Mouse (Mus musculus) bone marrow, adult 2 months (tissue): ENCODE measurements around the gene Tmco4. TPM values are rescaled to one million over a fixed set of nuclear protein-coding genes. Genes with fewer than 3 reads are reported as not detected.
A peak's percentile ranks its signal among the peaks of the same experiment; 100 is the strongest.

Experiments used
- H3K27ac ChIP-seq: fragments of 200-500 bp; 2 replicates; pipeline ENCODE4 v1.5.1; 2012; ENCODE audit warnings: low read depth, mild to moderate bottlenecking, control low read depth, inconsistent platforms, low read length; ENCODE audit not compliant: control insufficient read depth, poor library complexity, insufficient read depth
- H3K4me1 ChIP-seq: fragments of 200-500 bp; 2 replicates; pipeline ENCODE4 v1.6.1; 2011; ENCODE audit warnings: low read length; ENCODE audit not compliant: control insufficient read depth, insufficient read depth
- H3K4me3 ChIP-seq: fragments of 200-500 bp; replicated peaks from 2 replicates; pipeline ENCODE3; 2011; ENCODE audit warnings: mild to moderate bottlenecking, low read depth, low read length, control low read depth; ENCODE audit not compliant: control insufficient read depth
- CTCF ChIP-seq: fragments of 200-500 bp; IDR thresholded peaks from 2 replicates; pipeline ENCODE4 v1.5.1; 2011; ENCODE audit warnings: low read length, control low read depth; ENCODE audit not compliant: control insufficient read depth, insufficient read depth
- POLR2A ChIP-seq: fragments of 200-500 bp; IDR thresholded peaks from 2 replicates; pipeline ENCODE4 v1.6.1; 2011; ENCODE audit warnings: low read depth, mild to moderate bottlenecking, control low read depth, low read length, borderline replicate concordance; ENCODE audit not compliant: control insufficient read depth
- WGBS: fragments of 180-500 bp; shearing (Covaris S2); methylation state at CpG from one replicate; pipeline ENCODE4 v1.1.7; 2018; 5-methylcytosine and 5-hydroxymethylcytosine counted together
- polyA plus RNA-seq: library from polyadenylated mRNA; stranded (reverse); fragments of >200 nt; gene quantifications from 2 replicates; pipeline ENCODE4 v1.2.4, GENCODE M21; 2011; ENCODE audit warnings: low replicate concordance; ENCODE audit not compliant: missing spikeins, insufficient read depth, insufficient read length

Gene Tmco4
- polyA plus RNA-seq, 1 experiment = 2.7 TPM

DNA sequence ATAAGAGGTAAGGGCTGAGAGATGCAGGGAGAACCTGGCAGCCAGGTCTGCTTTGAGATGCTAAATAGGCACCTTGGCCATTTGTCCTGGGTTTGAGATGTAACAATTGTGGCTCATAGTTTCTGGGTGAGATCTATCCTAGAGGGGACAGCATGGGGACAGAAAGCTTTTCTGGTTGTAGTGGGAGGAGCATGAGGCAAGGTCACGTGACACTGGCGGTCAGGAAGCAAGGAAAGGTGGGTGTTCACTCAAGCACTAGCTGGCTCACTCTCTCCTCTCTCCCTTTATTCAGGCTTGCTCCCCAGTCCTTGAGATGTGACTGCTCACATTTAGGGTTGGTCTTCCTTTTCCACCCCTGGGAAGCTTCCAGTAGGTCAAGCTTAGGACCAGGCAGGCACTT lies 28.3 kb downstream of the Tmco4 start:
- H3K4me3 ChIP-seq = no peak overlapping the region
- H3K27ac ChIP-seq = no peak overlapping the region
- TF ChIP-seq CTCF = no peak
- WGBS = 74% methylated on average over 2 of the region's 2 CpGs
- no peaks in the 10 kb centered on the region for H3K4me1 ChIP-seq

DNA sequence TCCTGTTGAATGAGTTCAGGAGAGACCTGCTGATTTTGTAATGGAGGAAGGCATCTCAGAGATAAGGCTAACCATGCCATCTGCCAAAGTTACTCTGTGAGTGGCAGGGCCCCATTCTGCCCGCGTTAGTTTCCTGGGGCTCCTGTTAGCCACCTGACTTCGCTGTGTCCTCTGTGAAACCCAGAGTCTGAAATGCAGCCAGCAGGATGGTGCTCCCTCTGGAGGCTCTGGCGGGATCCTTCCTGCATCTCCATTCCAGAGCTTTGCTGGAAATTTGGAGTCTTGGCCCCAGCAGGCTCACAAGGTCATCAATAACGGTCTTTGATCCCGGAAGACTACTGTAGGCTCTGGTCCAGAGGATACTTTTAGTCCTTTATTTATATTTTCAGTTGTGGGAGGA lies 28.7 kb downstream of the Tmco4 start:
- TF ChIP-seq CTCF = no peak
- TF ChIP-seq POLR2A = no peak
- 67% methylated on average over 6 of the region's 6 CpGs for WGBS

DNA sequence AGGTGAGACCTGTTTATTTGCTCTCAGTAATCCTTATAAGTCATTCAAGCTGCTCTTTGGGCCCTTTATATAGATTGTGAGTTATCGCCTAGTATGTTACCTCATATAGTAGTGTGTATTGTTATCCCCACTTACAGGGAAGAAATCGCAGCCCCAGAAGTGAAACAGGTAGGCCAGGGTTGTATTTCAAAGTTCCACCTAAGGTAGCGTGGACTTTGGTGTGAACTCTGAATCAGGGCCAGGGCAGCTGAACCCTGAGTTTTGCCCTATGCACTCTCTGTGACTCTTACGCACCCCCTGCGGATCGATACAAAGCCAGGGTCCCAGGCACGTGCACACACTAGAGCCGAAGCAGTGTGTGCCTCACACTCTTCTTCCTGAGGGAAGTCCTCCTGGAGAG lies 31.4 kb downstream of the Tmco4 start:
- H3K27ac ChIP-seq = no peak overlapping the region
- 89% methylated on average over 8 of the region's 8 CpGs for WGBS
- H3K4me3 ChIP-seq = no peak overlapping the region
- no peaks in the 10 kb centered on the region for H3K4me1 ChIP-seq
- TF ChIP-seq CTCF (no peak), POLR2A (no peak)

More for the DNA sequence above, 28.7 kb downstream of the Tmco4 start:
- Histone ChIP-seq H3K4me3 (no peak overlapping the region), H3K4me1 (no peaks in the 10 kb centered on the region), H3K27ac (no peak overlapping the region)

DNA sequence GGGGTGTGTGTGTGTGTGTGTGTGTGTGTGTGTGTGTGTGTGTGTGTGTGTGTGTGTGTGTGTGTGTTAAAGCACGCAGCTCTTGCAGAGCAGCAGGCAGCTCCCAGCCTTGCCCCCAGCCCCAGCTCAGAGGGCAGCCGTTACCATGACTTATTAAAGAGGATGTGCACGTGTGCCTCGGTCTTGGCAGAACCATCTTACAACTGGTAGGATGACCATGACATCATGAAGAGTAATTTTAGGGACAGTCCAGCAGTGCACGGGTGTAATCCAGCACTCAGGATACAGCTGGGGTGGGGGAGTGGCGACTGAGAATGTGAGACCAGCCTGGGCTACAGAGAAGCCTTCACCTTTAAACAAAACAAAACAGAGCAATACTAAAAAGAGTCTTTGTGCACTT lies 32.5 kb downstream of the Tmco4 start:
- H3K27ac ChIP-seq = no peak overlapping the region
- TF ChIP-seq CTCF (no peak), POLR2A (no peak)
- WGBS = 78% methylated on average over 6 of the region's 6 CpGs
- no peaks in the 10 kb centered on the region for H3K4me1 ChIP-seq
- no peak overlapping the region for H3K4me3 ChIP-seq

DNA sequence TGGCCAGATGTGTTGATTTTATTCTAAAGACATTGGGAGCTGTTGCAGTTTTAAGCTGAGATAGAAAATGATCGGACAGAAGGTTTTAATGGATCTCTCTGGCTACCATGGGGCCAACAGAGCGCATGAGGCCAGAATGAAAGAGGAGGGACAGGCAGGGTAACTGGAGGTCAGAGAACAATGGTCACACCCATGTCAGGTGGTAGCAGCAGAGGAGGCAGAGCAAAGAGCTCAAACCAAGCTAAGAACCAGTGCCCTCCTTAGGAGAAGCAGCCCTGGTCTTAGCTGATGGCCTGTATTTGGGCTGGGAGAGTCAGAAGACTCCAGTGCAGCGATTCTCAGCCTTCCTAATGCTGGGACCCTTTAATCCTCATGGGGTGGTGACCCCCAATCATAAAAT lies 34.7 kb downstream of the Tmco4 start:
- no peak overlapping the region for H3K27ac ChIP-seq

DNA sequence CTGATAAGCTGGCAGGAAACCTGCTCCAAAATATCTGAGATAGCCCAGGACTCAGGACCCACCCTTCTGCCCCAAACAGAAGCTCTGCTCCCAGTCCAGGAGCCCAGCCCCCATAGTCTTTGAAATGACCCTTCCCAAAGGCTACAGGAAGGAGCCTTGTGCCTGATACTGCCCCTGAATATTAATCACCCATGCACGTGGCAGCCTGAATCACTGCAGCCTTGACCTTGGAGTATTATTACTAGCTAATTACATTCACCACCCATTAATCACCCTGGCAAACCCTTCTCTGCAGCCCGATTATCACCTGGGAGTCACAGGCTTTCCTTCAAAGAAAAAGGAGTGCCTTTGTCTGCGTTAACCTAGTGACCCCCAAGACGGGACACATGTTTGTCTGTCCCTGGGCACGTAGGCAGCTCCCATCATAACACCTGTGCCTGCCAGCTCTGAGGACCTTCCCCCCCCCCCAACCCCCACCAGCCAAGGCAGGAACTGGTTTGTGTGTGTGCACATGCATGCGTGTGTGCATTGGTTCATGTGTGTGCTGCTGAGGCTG lies 35.4 kb downstream of the Tmco4 start:
- Histone ChIP-seq H3K4me3 (no peak overlapping the region), H3K27ac (no peak overlapping the region), H3K4me1 (no peaks in the 10 kb centered on the region)
- TF ChIP-seq POLR2A (no peak), CTCF (no peak)
- 79% methylated on average over 6 of the region's 6 CpGs for WGBS

More for the DNA sequence above, 34.7 kb downstream of the Tmco4 start:
- 83% methylated on average over 3 of the region's 3 CpGs for WGBS
- TF ChIP-seq POLR2A (no peak), CTCF (no peak)
- no peak overlapping the region for H3K4me3 ChIP-seq
- no peaks in the 10 kb centered on the region for H3K4me1 ChIP-seq

DNA sequence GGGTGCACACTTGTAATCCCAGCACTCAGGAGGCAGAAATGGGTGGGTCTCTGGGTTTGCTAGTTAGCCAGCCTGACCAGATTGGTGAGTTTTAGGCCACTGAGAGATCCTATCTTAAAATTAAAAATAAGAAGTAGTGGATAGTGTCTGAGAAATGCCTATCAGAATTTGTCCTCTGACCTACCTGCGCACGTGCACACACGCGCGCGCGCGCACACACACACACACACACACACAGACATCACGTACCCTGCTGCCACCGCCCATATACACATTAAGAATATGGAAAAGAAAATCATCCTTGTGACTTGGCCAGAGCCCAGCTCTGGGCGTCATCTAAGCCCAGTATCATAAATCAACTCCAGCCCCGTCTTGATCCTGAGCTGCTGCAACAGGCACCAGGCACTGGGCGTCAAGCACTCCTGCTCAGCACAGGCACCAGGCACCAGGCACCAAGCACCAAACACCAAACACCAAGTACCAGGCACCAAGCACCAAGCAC lies 38.6 kb downstream of the Tmco4 start:
- Histone ChIP-seq H3K4me3 (no peak overlapping the region), H3K27ac (no peak overlapping the region), H3K4me1 (no peaks in the 10 kb centered on the region)
- TF ChIP-seq POLR2A = no peak
- no peak for TF ChIP-seq CTCF
- WGBS = 91% methylated on average over 13 of the region's 13 CpGs

DNA sequence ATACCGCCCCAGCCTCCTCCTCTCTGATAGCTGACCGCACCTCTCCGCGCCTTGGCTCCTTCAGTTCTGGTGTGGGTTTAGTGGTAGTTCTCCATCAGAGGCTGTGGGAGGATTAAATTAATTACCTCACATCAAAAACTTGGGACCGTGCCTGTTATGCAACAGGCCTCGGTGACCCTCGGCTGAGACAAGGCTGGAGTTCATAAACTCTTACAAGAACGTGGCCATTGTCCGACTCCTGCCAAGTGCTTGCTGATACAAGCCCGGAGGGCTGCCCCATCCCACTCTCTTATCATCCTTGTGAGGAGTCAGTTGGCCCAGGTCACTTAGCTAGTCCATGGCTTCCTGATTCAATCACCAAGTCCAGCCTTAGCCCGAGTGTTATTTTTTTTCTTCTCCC lies 40.6 kb downstream of the Tmco4 start:
- Histone ChIP-seq H3K4me1 (no peaks in the 10 kb centered on the region), H3K4me3 (no peak overlapping the region), H3K27ac (no peak overlapping the region)
- 88% methylated on average over 11 of the region's 11 CpGs for WGBS
- TF ChIP-seq CTCF (no peak), POLR2A (no peak)

DNA sequence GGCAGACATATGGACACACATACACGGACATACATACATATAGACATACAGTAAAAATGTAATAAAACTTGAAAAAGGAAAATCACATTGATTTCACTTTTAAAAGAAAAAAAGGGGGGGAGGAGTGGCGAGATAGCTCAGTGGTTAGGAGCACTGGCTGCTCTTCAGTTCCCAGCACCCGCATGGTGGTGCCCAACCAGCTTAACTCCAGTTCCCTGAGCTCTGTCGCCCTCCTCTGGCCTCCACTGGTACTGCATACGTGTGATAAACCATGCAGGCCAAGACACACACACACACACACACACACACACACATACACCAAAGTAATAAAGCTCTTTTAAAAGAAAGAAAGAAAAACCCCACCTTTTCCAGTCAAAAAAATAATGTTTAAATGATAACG lies 42.1 kb downstream of the Tmco4 start:
- 80% methylated on average over 6 of the region's 6 CpGs for WGBS
- TF ChIP-seq POLR2A = no peak
- TF ChIP-seq CTCF = peak; percentile 48
- no peak overlapping the region for H3K27ac ChIP-seq
- H3K4me3 ChIP-seq = no peak overlapping the region
- H3K4me1 ChIP-seq = no peaks in the 10 kb centered on the region
